Comparison of ENCODE assay signal across 11 mouse cellular contexts in genomic region chr2:92285597-92285996, GRCm38 (mm10).
DNase-seq lines count a peak whose midpoint lies in the region; TF ChIP-seq lines count a peak whose summit lies in the region.
"Had no signal": no experiment of that assay in that cellular context is flagged by ENCODE, and none has a peak within 500 bp of the region (broad histone marks: within the 10 kb centered on the region; RNA-seq: fewer than 3 reads in every experiment).

No protein-coding gene starts in this region.

- no peak overlapping the region for H3K27ac ChIP-seq in gastrocnemius, adult 2 months
- H3K27ac ChIP-seq in layer of hippocampus, adult 2 months: no peak overlapping the region
- H3K27ac ChIP-seq: heart, embryonic 15.5 days; liver, embryonic 13.5 days; midbrain, embryonic 12.5 days had no signal

- no peak overlapping the region for H3K4me3 ChIP-seq in gastrocnemius, adult 2 months
- no peak overlapping the region for H3K4me3 ChIP-seq in lung, adult 2 months (replicated peaks; ENCODE audit: extremely low read depth, low read depth, low read length)
- no peak overlapping the region for H3K4me3 ChIP-seq in layer of hippocampus, adult 2 months
- H3K4me3 ChIP-seq: heart, embryonic 15.5 days; liver, embryonic 13.5 days; midbrain, embryonic 12.5 days had no signal

- peaks cover 3% of the 10 kb centered on the region; the same call in 1 of the 2 replicates for H3K4me1 ChIP-seq in lung, adult 2 months (ENCODE audit: control insufficient read depth, insufficient read depth, low read length)
- H3K4me1 ChIP-seq: liver, embryonic 13.5 days; midbrain, embryonic 12.5 days had no signal

- intact Hi-C loops in gastrocnemius, adult 2 months (cut with DNase I): no loop called here
- intact Hi-C loops in gastrocnemius, postnatal 36 days (cut with DNase I): no loop called here

- TF ChIP-seq CTCF in gastrocnemius, adult 2 months (IDR thresholded peaks at IDR 0.05): no peak
- no peak for TF ChIP-seq CTCF in lung, adult 2 months (IDR thresholded peaks at IDR 0.05; ENCODE audit: insufficient read depth, low read length)
- TF ChIP-seq CTCF in layer of hippocampus, adult 2 months (conservative IDR thresholded peaks at IDR 0.05): no peak

- 40% methylated on average over 5 of the region's 5 CpGs for WGBS in lung, adult 2 months

- TF ChIP-seq POLR2A in lung, adult 2 months (IDR thresholded peaks at IDR 0.05; ENCODE audit: borderline replicate concordance, extremely low read depth, low read depth, low read length): no peak

- DNase-seq in gastrocnemius, adult 2 months: peak; percentile 31
- DNase-seq in gastrocnemius, postnatal 36 days: no peak
- peak; percentile 10 for DNase-seq in lung, postnatal 10 days
- DNase-seq in lung, adult 2 months: no peak
- DNase-seq in brain, adult 2 months (ENCODE audit: low read depth, low spot score): peak; percentile 75
- DNase-seq in layer of hippocampus, adult 2 months (ENCODE audit: low spot score in 2 of 2): peak; percentile 41 to 43
- DNase-seq in c-Kit-positive CD71-positive TER-119-positive erythroid progenitor cells, embryonic 14.5 days (ENCODE audit: low spot score): no peak
- DNase-seq in lung, postnatal 36 days: no peak
- DNase-seq: liver, embryonic 13.5 days had no signal

Comparison
In these comparisons a context has a peak if more than half of its experiments do, and no peak if none do; other contexts are left out.
1. DNase-seq: peak in gastrocnemius, adult 2 months (single experiment), lung, postnatal 10 days (single experiment), brain, adult 2 months (single experiment) and layer of hippocampus, adult 2 months (2 of 2); none in gastrocnemius, postnatal 36 days (0 of 2), lung, adult 2 months (single experiment), c-Kit-positive CD71-positive TER-119-positive erythroid progenitor cells, embryonic 14.5 days (single experiment) and lung, postnatal 36 days (single experiment).